Mouse (Mus musculus): ENCODE measurements around the gene Itga9.

The Itga9 gene

GRCm38 (mm10) chr9:118784621-118785020, 178.1 kb downstream of the Itga9 start:
- DNase-seq: no peak

GRCm38 (mm10) chr9:118785816-118786215, 179.3 kb downstream of the Itga9 start:
- DNase-seq: no peak

- DNase-seq: peak; percentile 19
These were observed 182.4 kb downstream of the Itga9 start for GRCm38 (mm10) chr9:118788869-118789281.

GRCm38 (mm10) chr9:118791231-118791630, 184.7 kb downstream of the Itga9 start:
- DNase-seq: no peak

- DNase-seq: no peak
These were observed 186.8 kb downstream of the Itga9 start for GRCm38 (mm10) chr9:118793151-118793785.

- DNase-seq: no peak
These were observed 188.2 kb downstream of the Itga9 start for GRCm38 (mm10) chr9:118794668-118795067.

GRCm38 (mm10) chr9:118795304-118795703, 188.8 kb downstream of the Itga9 start:
- DNase-seq: no peak

- no peak for DNase-seq
These were observed 192.6 kb downstream of the Itga9 start for GRCm38 (mm10) chr9:118799105-118799504.

GRCm38 (mm10) chr9:118801176-118801909, 194.9 kb downstream of the Itga9 start:
- DNase-seq: no peak

- DNase-seq: no peak
These were observed 195.4 kb downstream of the Itga9 start for GRCm38 (mm10) chr9:118801910-118802287.

GRCm38 (mm10) chr9:118802380-118802779, 195.9 kb downstream of the Itga9 start:
- no peak for DNase-seq

GRCm38 (mm10) chr9:118805740-118806139, 199.2 kb downstream of the Itga9 start:
- DNase-seq: no peak

GRCm38 (mm10) chr9:118807669-118808068, 201.2 kb downstream of the Itga9 start:
- no peak for DNase-seq

- DNase-seq: no peak
These were observed 205.7 kb downstream of the Itga9 start for GRCm38 (mm10) chr9:118812221-118812620.

- no peak for DNase-seq
These were observed 207.0 kb downstream of the Itga9 start for GRCm38 (mm10) chr9:118813492-118813891.

- no peak for DNase-seq
These were observed 207.6 kb downstream of the Itga9 start for GRCm38 (mm10) chr9:118814056-118814455.

- no peak for DNase-seq
These were observed 208.0 kb downstream of the Itga9 start for GRCm38 (mm10) chr9:118814461-118814860.

GRCm38 (mm10) chr9:118815543-118815942, 209.1 kb downstream of the Itga9 start:
- no peak for DNase-seq

GRCm38 (mm10) chr9:118818508-118818907, 212.0 kb downstream of the Itga9 start:
- no peak for DNase-seq

- DNase-seq: peak; percentile 19
These were observed 215.0 kb downstream of the Itga9 start for GRCm38 (mm10) chr9:118821220-118822185.

GRCm38 (mm10) chr9:118822186-118822555, 215.7 kb downstream of the Itga9 start:
- DNase-seq: no peak

- no peak for DNase-seq
These were observed 216.1 kb downstream of the Itga9 start for GRCm38 (mm10) chr9:118822581-118822980.

GRCm38 (mm10) chr9:118831080-118831479, 224.6 kb downstream of the Itga9 start:
- DNase-seq: peak; percentile 20
